Mouse (Mus musculus): ENCODE measurements around the gene Sec14l2. TPM values are rescaled to one million over a fixed set of nuclear protein-coding genes. Genes with fewer than 3 reads are reported as not detected.

The Sec14l2 gene
- polyA plus RNA-seq, 1 experiment from 2014 or later: 1.4 TPM

- no peak overlapping the region for H3K4me3 ChIP-seq (ENCODE audit: low read depth, low read length)
- no peak overlapping the region for H3K9ac ChIP-seq (ENCODE audit: low read length)
Observed at GRCm38 (mm10) chr11:4149886-4150285, 26.7 kb upstream of the Sec14l2 start.

GRCm38 (mm10) chr11:4148536-4149156, 25.4 kb upstream of the Sec14l2 start:
- DNase-seq (ENCODE audit: low spot score): no peak
- H3K4me1 ChIP-seq (ENCODE audit: control insufficient read depth, insufficient read depth, low read length): no peaks in the 10 kb centered on the region
- peaks cover 13% of the 10 kb centered on the region; the same call in 1 of the 2 replicates for H3K36me3 ChIP-seq (ENCODE audit: control insufficient read depth, insufficient read depth, low read length)
- WGBS: 79% methylated on average over 9 of the region's 9 CpGs
- no peaks in the 10 kb centered on the region for H3K9me3 ChIP-seq (replicated peaks; ENCODE audit: control insufficient read depth, low read length)
- H3K4me3 ChIP-seq (ENCODE audit: low read depth, low read length): no peak overlapping the region
- H3K9ac ChIP-seq (ENCODE audit: low read length): no peak overlapping the region
- no peaks in the 10 kb centered on the region for H3K27me3 ChIP-seq (replicated peaks; ENCODE audit: control insufficient read depth, insufficient read depth, low read length)
- no peak for ATAC-seq
- H3K27ac ChIP-seq (ENCODE audit: low read depth, low read length): no peak overlapping the region
- no peak overlapping the region for H3K4me2 ChIP-seq (ENCODE audit: low read length)

More at GRCm38 (mm10) chr11:4149886-4150285, 26.7 kb upstream of the Sec14l2 start:
- DNase-seq (ENCODE audit: low spot score) (no peak), ATAC-seq (no peak)
- 0 out of 2 replicates have a peak, but pooled peaks cover 4% of the 10 kb centered on the region for H3K36me3 ChIP-seq (ENCODE audit: control insufficient read depth, insufficient read depth, low read length)
- H3K4me2 ChIP-seq (ENCODE audit: low read length): no peak overlapping the region
- WGBS: 86% methylated on average over 6 of the region's 6 CpGs
- H3K9me3 ChIP-seq (replicated peaks; ENCODE audit: control insufficient read depth, low read length): no peaks in the 10 kb centered on the region
- H3K27me3 ChIP-seq (replicated peaks; ENCODE audit: control insufficient read depth, insufficient read depth, low read length): no peaks in the 10 kb centered on the region
- H3K27ac ChIP-seq (ENCODE audit: low read depth, low read length): no peak overlapping the region
- H3K4me1 ChIP-seq (ENCODE audit: control insufficient read depth, insufficient read depth, low read length): no peaks in the 10 kb centered on the region

- Histone ChIP-seq H3K9me3 (replicated peaks; ENCODE audit: control insufficient read depth, low read length) (no peaks in the 10 kb centered on the region), H3K27ac (ENCODE audit: low read depth, low read length) (no peak overlapping the region), H3K4me2 (ENCODE audit: low read length) (no peak overlapping the region), H3K27me3 (replicated peaks; ENCODE audit: control insufficient read depth, insufficient read depth, low read length) (no peaks in the 10 kb centered on the region), H3K4me1 (ENCODE audit: control insufficient read depth, insufficient read depth, low read length) (no peaks in the 10 kb centered on the region), H3K4me3 (ENCODE audit: low read depth, low read length) (no peak overlapping the region), H3K36me3 (ENCODE audit: control insufficient read depth, insufficient read depth, low read length) (peaks cover 18% of the 10 kb centered on the region), H3K9ac (ENCODE audit: low read length) (no peak overlapping the region)
- 88% methylated on average over 5 of the region's 5 CpGs for WGBS
- ATAC-seq: no peak
- no peak for DNase-seq (ENCODE audit: low spot score)
Observed at GRCm38 (mm10) chr11:4148120-4148519, 24.9 kb upstream of the Sec14l2 start.

GRCm38 (mm10) chr11:4147098-4147497, 23.9 kb upstream of the Sec14l2 start:
- Histone ChIP-seq H3K4me1 (ENCODE audit: control insufficient read depth, insufficient read depth, low read length) (no peaks in the 10 kb centered on the region), H3K9ac (ENCODE audit: low read length) (no peak overlapping the region; the same call in 1 of the 2 replicates), H3K27ac (ENCODE audit: low read depth, low read length) (no peak overlapping the region), H3K9me3 (replicated peaks; ENCODE audit: control insufficient read depth, low read length) (no peaks in the 10 kb centered on the region), H3K4me3 (ENCODE audit: low read depth, low read length) (no peak overlapping the region), H3K36me3 (ENCODE audit: control insufficient read depth, insufficient read depth, low read length) (peaks cover 28% of the 10 kb centered on the region), H3K27me3 (replicated peaks; ENCODE audit: control insufficient read depth, insufficient read depth, low read length) (no peaks in the 10 kb centered on the region), H3K4me2 (ENCODE audit: low read length) (no peak overlapping the region)
- ATAC-seq: no peak
- 87% methylated on average over 10 of the region's 10 CpGs for WGBS
- no peak for DNase-seq (ENCODE audit: low spot score)

GRCm38 (mm10) chr11:4146381-4146780, 23.2 kb upstream of the Sec14l2 start:
- Histone ChIP-seq H3K36me3 (ENCODE audit: control insufficient read depth, insufficient read depth, low read length) (peaks cover 35% of the 10 kb centered on the region), H3K9me3 (replicated peaks; ENCODE audit: control insufficient read depth, low read length) (no peaks in the 10 kb centered on the region), H3K4me1 (ENCODE audit: control insufficient read depth, insufficient read depth, low read length) (no peaks in the 10 kb centered on the region), H3K27ac (ENCODE audit: low read depth, low read length) (no peak overlapping the region), H3K4me3 (ENCODE audit: low read depth, low read length) (no peak overlapping the region), H3K9ac (ENCODE audit: low read length) (no peak overlapping the region), H3K4me2 (ENCODE audit: low read length) (no peak overlapping the region), H3K27me3 (replicated peaks; ENCODE audit: control insufficient read depth, insufficient read depth, low read length) (no peaks in the 10 kb centered on the region)
- 78% methylated on average over 6 of the region's 6 CpGs for WGBS
- DNase-seq (ENCODE audit: low spot score) (no peak), ATAC-seq (no peak)

- Histone ChIP-seq H3K36me3 (ENCODE audit: control insufficient read depth, insufficient read depth, low read length) (peaks cover 64% of the 10 kb centered on the region), H3K27ac (ENCODE audit: low read depth, low read length) (no peak overlapping the region), H3K27me3 (replicated peaks; ENCODE audit: control insufficient read depth, insufficient read depth, low read length) (no peaks in the 10 kb centered on the region), H3K4me3 (ENCODE audit: low read depth, low read length) (no peak overlapping the region), H3K9ac (ENCODE audit: low read length) (no peak overlapping the region), H3K9me3 (replicated peaks; ENCODE audit: control insufficient read depth, low read length) (no peaks in the 10 kb centered on the region), H3K4me2 (ENCODE audit: low read length) (no peak overlapping the region), H3K4me1 (ENCODE audit: control insufficient read depth, insufficient read depth, low read length) (no peaks in the 10 kb centered on the region)
- DNase-seq (ENCODE audit: low spot score) (no peak), ATAC-seq (no peak)
- 92% methylated on average over 21 of the region's 21 CpGs for WGBS
Observed at GRCm38 (mm10) chr11:4143281-4144062, 20.3 kb upstream of the Sec14l2 start.

GRCm38 (mm10) chr11:4142352-4142751, 19.1 kb upstream of the Sec14l2 start:
- Histone ChIP-seq H3K36me3 (ENCODE audit: control insufficient read depth, insufficient read depth, low read length) (peaks cover 73% of the 10 kb centered on the region), H3K4me1 (ENCODE audit: control insufficient read depth, insufficient read depth, low read length) (no peaks in the 10 kb centered on the region), H3K4me3 (ENCODE audit: low read depth, low read length) (no peak overlapping the region), H3K4me2 (ENCODE audit: low read length) (no peak overlapping the region), H3K27ac (ENCODE audit: low read depth, low read length) (no peak overlapping the region), H3K27me3 (replicated peaks; ENCODE audit: control insufficient read depth, insufficient read depth, low read length) (no peaks in the 10 kb centered on the region), H3K9ac (ENCODE audit: low read length) (no peak overlapping the region), H3K9me3 (replicated peaks; ENCODE audit: control insufficient read depth, low read length) (no peaks in the 10 kb centered on the region)
- DNase-seq (ENCODE audit: low spot score) (no peak), ATAC-seq (no peak)
- WGBS: 88% methylated on average over 4 of the region's 4 CpGs

- Histone ChIP-seq H3K4me2 (ENCODE audit: low read length) (no peak overlapping the region), H3K36me3 (ENCODE audit: control insufficient read depth, insufficient read depth, low read length) (peaks cover 73% of the 10 kb centered on the region), H3K9ac (ENCODE audit: low read length) (no peak overlapping the region), H3K4me3 (ENCODE audit: low read depth, low read length) (no peak overlapping the region), H3K27ac (ENCODE audit: low read depth, low read length) (no peak overlapping the region), H3K4me1 (ENCODE audit: control insufficient read depth, insufficient read depth, low read length) (peaks cover 4% of the 10 kb centered on the region; the same call in 1 of the 2 replicates), H3K9me3 (replicated peaks; ENCODE audit: control insufficient read depth, low read length) (no peaks in the 10 kb centered on the region), H3K27me3 (replicated peaks; ENCODE audit: control insufficient read depth, insufficient read depth, low read length) (no peaks in the 10 kb centered on the region)
- ATAC-seq: no peak
- no peak for DNase-seq (ENCODE audit: low spot score)
Observed at GRCm38 (mm10) chr11:4141505-4141904, 18.3 kb upstream of the Sec14l2 start.

GRCm38 (mm10) chr11:4138964-4139363, 15.7 kb upstream of the Sec14l2 start:
- WGBS: 78% methylated on average over 2 of the region's 2 CpGs
- Histone ChIP-seq H3K4me3 (ENCODE audit: low read depth, low read length) (no peak overlapping the region), H3K9ac (ENCODE audit: low read length) (no peak overlapping the region), H3K9me3 (replicated peaks; ENCODE audit: control insufficient read depth, low read length) (no peaks in the 10 kb centered on the region), H3K27ac (ENCODE audit: low read depth, low read length) (no peak overlapping the region), H3K4me2 (ENCODE audit: low read length) (no peak overlapping the region), H3K4me1 (ENCODE audit: control insufficient read depth, insufficient read depth, low read length) (peaks cover 11% of the 10 kb centered on the region; the same call in 1 of the 2 replicates), H3K36me3 (ENCODE audit: control insufficient read depth, insufficient read depth, low read length) (peaks cover 63% of the 10 kb centered on the region), H3K27me3 (replicated peaks; ENCODE audit: control insufficient read depth, insufficient read depth, low read length) (no peaks in the 10 kb centered on the region)
- DNase-seq (ENCODE audit: low spot score): no peak
- ATAC-seq: no peak
